Mouse (Mus musculus) stomach, postnatal 0 days (tissue): Measurements from ENCODE around the gene Gm29866. TPM values are rescaled to one million over a fixed set of nuclear protein-coding genes. Genes with fewer than 3 reads are reported as not detected.
"Not testable (repeated sequence)": the region's sequence is repeated elsewhere in the genome, so short reads cannot be mapped to it uniquely, and the experiment has no call there.

Source experiments
- ATAC-seq: fragments of 200-750 bp; cut with Nextera tagmentation; 2 replicates; pipeline ENCODE4 v1.8.0; 2017; ENCODE audit not compliant: low FRiP score, low TSS enrichment
- DNase-seq: peaks from one replicate; pipeline ENCODE4 v3.0.0-alpha.2; 2016; ENCODE audit warnings: low spot score
- H3K27ac ChIP-seq: fragments of 300-500 bp; sonication (generic); replicated peaks from 2 replicates; pipeline ENCODE4 v1.5.1; 2014; ENCODE audit warnings: mild to moderate bottlenecking, control low read depth
- H3K27me3 ChIP-seq: fragments of 300-500 bp; sonication (generic); 2 replicates; pipeline ENCODE4 v1.6.1; 2014; ENCODE audit warnings: low read length; ENCODE audit not compliant: control insufficient read depth, insufficient read depth
- H3K36me3 ChIP-seq: fragments of 300-500 bp; sonication (generic); 2 replicates; pipeline ENCODE4 v1.6.1; 2014; ENCODE audit warnings: low read length, mixed read lengths; ENCODE audit not compliant: control insufficient read depth, insufficient read depth
- H3K4me1 ChIP-seq: fragments of 300-500 bp; sonication (generic); replicated peaks from 2 replicates; pipeline ENCODE4 v1.6.1; 2014; ENCODE audit warnings: antibody characterized with exemption; ENCODE audit not compliant: control insufficient read depth, insufficient read depth
- H3K4me2 ChIP-seq: fragments of 300-500 bp; sonication (generic); replicated peaks from 2 replicates; pipeline ENCODE4 v1.6.1; 2014; ENCODE audit warnings: low read depth, mild to moderate bottlenecking, control low read depth, moderate library complexity
- H3K4me3 ChIP-seq: fragments of 300-500 bp; sonication (generic); 2 replicates; pipeline ENCODE4 v1.5.1; 2014; ENCODE audit warnings: low read depth, low read length, control low read depth
- H3K9ac ChIP-seq: fragments of 300-500 bp; sonication (generic); 2 replicates; pipeline ENCODE4 v1.6.1; 2014; ENCODE audit warnings: mild to moderate bottlenecking, low read length, control low read depth, mixed read lengths
- H3K9me3 ChIP-seq: fragments of 300-500 bp; sonication (generic); 2 replicates; pipeline ENCODE4 v1.6.1; 2016; ENCODE audit warnings: low read length; ENCODE audit not compliant: control insufficient read depth
- WGBS: fragments of 180-500 bp; shearing (Covaris S2); extraction: QIAGEN DNeasy Blood & Tissue Kit; methylation state at CpG from one replicate; pipeline ENCODE4 v1.1.7; 2014; 5-methylcytosine and 5-hydroxymethylcytosine counted together
- polyA plus RNA-seq: library from polyadenylated mRNA; unstranded; fragments of >200 nt; fragmentation: Nextera tagmentation; extraction: Ambion mirVana; gene quantifications from 2 replicates; pipeline ENCODE4 v1.2.1, GENCODE M21; 2015

The Gm29866 gene
- not detected in 2 replicates for polyA plus RNA-seq

DNA sequence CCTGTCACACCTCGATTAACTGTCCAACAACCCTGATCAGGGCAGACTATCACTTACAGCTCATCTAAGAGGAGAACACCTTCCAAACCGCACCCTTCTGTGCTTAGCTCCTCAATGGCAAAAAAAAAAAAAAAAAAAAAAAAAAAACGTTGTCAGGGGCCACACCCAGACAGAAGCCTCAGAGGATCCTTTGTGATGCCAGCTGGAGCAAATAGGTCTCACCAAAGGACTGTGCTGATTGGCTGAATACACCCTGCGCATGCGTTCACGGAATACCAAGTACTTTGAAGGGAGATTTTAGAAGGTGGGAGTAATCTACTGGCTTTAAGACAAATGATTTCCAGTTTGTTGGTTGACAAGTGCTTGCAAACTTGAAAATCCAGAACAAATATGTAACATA lies at the start of gene Gm29866:
TSS of gene Gm29866 (minus strand) at position 101 of the 400 bp plus-strand sequence.
- H3K27ac ChIP-seq, H3K36me3 ChIP-seq, H3K4me2 ChIP-seq, H3K9me3 ChIP-seq, H3K4me3 ChIP-seq, ATAC-seq, H3K27me3 ChIP-seq, H3K4me1 ChIP-seq, DNase-seq, H3K9ac ChIP-seq: not testable (repeated sequence)
- WGBS, result no CpG with 5 or more reads among the region's 6 CpGs

Other genes starting within 250 kb of the Gm29866 start
- not detected in 2 replicates for gene Gm20909, start 170.9 kb upstream of the Gm29866 start, polyA plus RNA-seq
- not detected in 2 replicates for gene Gm20865, start 247.9 kb upstream of the Gm29866 start, polyA plus RNA-seq